Mouse (Mus musculus): ENCODE measurements around the gene Cpn2. TPM values are rescaled to one million over a fixed set of nuclear protein-coding genes. Genes with fewer than 3 reads are reported as not detected.

Cpn2 gene
- total and polyA plus RNA-seq, 3 experiments = not detected

DNA sequence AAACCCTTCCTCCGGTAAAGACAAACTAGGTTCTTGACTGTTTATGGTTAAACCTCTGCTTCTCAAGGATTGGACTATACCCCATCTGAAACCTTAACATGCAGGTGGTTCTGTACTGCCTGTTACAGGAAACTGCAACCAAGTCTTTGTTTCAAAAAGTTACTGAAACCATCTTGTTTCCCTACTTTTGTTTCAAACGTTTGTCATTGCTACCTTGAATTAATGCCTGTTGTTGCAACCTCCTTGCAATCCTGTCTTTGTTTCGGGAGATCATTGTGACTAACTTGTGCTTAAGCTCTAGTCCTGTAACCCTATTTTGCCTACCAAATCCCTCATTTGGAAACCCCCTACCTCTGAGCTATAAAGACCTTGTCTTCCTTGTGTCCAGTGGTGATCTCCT is 55.3 kb downstream of the Cpn2 start:
- in situ Hi-C loops (cut with MboI; ENCODE audit: low pct_ligation_motif_present, low pct_unique_long_range_greater_than_20kb, low sequenced_read_pairs) (no loop called here), dilution Hi-C loops (cut with MboI; ENCODE audit: extremely low pct_ligation_motif_present, extremely low pct_unique_long_range_greater_than_20kb, low sequenced_read_pairs) (no loop called here)
- Histone ChIP-seq H3K9me3 (replicated peaks; ENCODE audit: low read length) (peaks cover 5% of the 10 kb centered on the region), H3K79me2 (replicated peaks; ENCODE audit: control insufficient read depth, extremely low read depth, insufficient read depth, poor library complexity, severe bottlenecking) (no peaks in the 10 kb centered on the region), H3K4me3 (replicated peaks in 1 of 3; ENCODE audit: low read depth in 2 of 3, low read length in 2 of 3, poor library complexity in 1 of 3) (no peak overlapping the region), H3K9ac (ENCODE audit: insufficient read depth, low read depth) (peak overlapping the region; percentile 56; the same call in 1 of the 2 replicates), H3K27me3 (replicated peaks) (no peaks in the 10 kb centered on the region), H3K4me2 (ENCODE audit: insufficient read depth, low read depth, poor library complexity, severe bottlenecking) (peak overlapping the region; percentile 42; the same call in 1 of the 2 replicates), H3K27ac (ENCODE audit: insufficient read depth, low read depth) (peak overlapping the region; percentile 93), H3K36me3 (replicated peaks in 1 of 2; ENCODE audit: control insufficient read depth in 1 of 2, insufficient read depth in 1 of 2, low read length in 1 of 2) (no peaks in the 10 kb centered on the region), H3K4me1 (ENCODE audit: control insufficient read depth in 1 of 2, insufficient read depth in 2 of 2) (peaks cover 20 to 32% of the 10 kb centered on the region in 2 experiments)
- no peak for TF ChIP-seq USF1 (IDR thresholded peaks at IDR 0.05; ENCODE audit: low read depth, low read length)
- peak; percentile 2; the same call in 1 of the 2 replicates for TF ChIP-seq SMC3 (IDR thresholded peaks at IDR 0.05; ENCODE audit: low read depth, low read length)
- 0 out of 2 replicates have a peak, but pooled peaks have one; percentile 8 for TF ChIP-seq ELF1 (IDR thresholded peaks at IDR 0.05; ENCODE audit: low read depth, low read length)
- no peak for TF ChIP-seq MXI1 (IDR thresholded peaks at IDR 0.05; ENCODE audit: low read depth, low read length)
- TF ChIP-seq BHLHE40 (IDR thresholded peaks at IDR 0.05; ENCODE audit: low read depth, low read length) = peak; percentile 53
- no peak for TF ChIP-seq ZC3H11A (IDR thresholded peaks at IDR 0.05; ENCODE audit: low read depth, low read length)
- no peak for TF ChIP-seq USF2 (conservative IDR thresholded peaks at IDR 0.05; ENCODE audit: low read depth, low read length)
- peak; percentile 16; the same call in 1 of the 2 replicates for TF ChIP-seq ETS1 (conservative IDR thresholded peaks at IDR 0.05; ENCODE audit: low read depth, low read length)
- 0 out of 2 replicates have a peak, but pooled peaks have one; percentile 43 for TF ChIP-seq MAFK (IDR thresholded peaks at IDR 0.05; ENCODE audit: insufficient replicate concordance, low read length)
- no peak for TF ChIP-seq NELFE (IDR thresholded peaks at IDR 0.05; ENCODE audit: low read depth, low read length)
- no peak for TF ChIP-seq GABPA (IDR thresholded peaks at IDR 0.05; ENCODE audit: insufficient replicate concordance, low read depth, low read length)
- peak; percentile 71; the same call in 1 of the 2 replicates for TF ChIP-seq IRF4 (IDR thresholded peaks at IDR 0.05; ENCODE audit: low read depth, low read length)
- TF ChIP-seq POLR2AphosphoS2 (IDR thresholded peaks at IDR 0.05; ENCODE audit: low read depth, low read length) = no peak
- no peak; the same call in 1 of the 2 replicates for TF ChIP-seq TBP (conservative IDR thresholded peaks at IDR 0.05; ENCODE audit: low read depth, low read length)
- TF ChIP-seq CTCF (conservative IDR thresholded peaks at IDR 0.05 in 1 of 2, IDR thresholded peaks at IDR 0.05 in 1 of 2; ENCODE audit: low read depth in 2 of 2, low read length in 2 of 2) = no peak; a peak in 1 of 4 replicates
- TF ChIP-seq MAX (IDR thresholded peaks at IDR 0.05; ENCODE audit: low read length) = peak; percentile 36; the same call in 1 of the 2 replicates
- no peak for TF ChIP-seq UBTF (IDR thresholded peaks at IDR 0.05; ENCODE audit: low read depth, low read length)
- peak; percentile 48; the same call in 1 of the 2 replicates for TF ChIP-seq TCF12 (IDR thresholded peaks at IDR 0.05; ENCODE audit: low read depth, low read length)
- TF ChIP-seq EP300 (IDR thresholded peaks at IDR 0.05; ENCODE audit: low read length) = peak; percentile 86
- TF ChIP-seq JUN (IDR thresholded peaks at IDR 0.05; ENCODE audit: insufficient read depth, low read depth, low read length) = no peak
- no peak for TF ChIP-seq RAD21 (IDR thresholded peaks at IDR 0.05; ENCODE audit: low read depth, low read length)
- no peak for TF ChIP-seq ZKSCAN1 (IDR thresholded peaks at IDR 0.05; ENCODE audit: borderline replicate concordance, low read depth, low read length)
- TF ChIP-seq CHD2 (IDR thresholded peaks at IDR 0.05; ENCODE audit: low read length) = 0 out of 2 replicates have a peak, but pooled peaks have one; percentile 29
- TF ChIP-seq MYC (IDR thresholded peaks at IDR 0.05; ENCODE audit: low read depth, low read length) = peak; percentile 69
- TF ChIP-seq SIN3A (IDR thresholded peaks at IDR 0.05; ENCODE audit: low read length) = peak; percentile 62; the same call in 1 of the 2 replicates
- DNase-seq (ENCODE audit: extremely low read depth) = peak; percentile 53
